Mouse (Mus musculus) liver, adult 2 months (tissue): ENCODE measurements around the gene Bdp1.

Source experiments
- CTCF ChIP-seq: fragments of 200-500 bp; IDR thresholded peaks from 2 replicates; pipeline ENCODE4 v1.5.1; 2011; ENCODE audit warnings: low read depth, low read length, control low read depth
- POLR2A ChIP-seq: fragments of 200-500 bp; IDR thresholded peaks from 2 replicates; pipeline ENCODE4 v1.6.1; 2011; ENCODE audit warnings: low read length, control low read depth; ENCODE audit not compliant: insufficient read depth; ENCODE audit errors: extremely low read depth

- TF ChIP-seq CTCF (no peak), POLR2A (no peak)
Measured at GRCm38 (mm10) chr13:100071473-100071872, 32.4 kb downstream of the Bdp1 start.
